Mouse (Mus musculus): ENCODE data around the gene Amotl1.
A peak's percentile ranks its signal among the peaks of the same experiment; 100 is the strongest.
"Not testable (repeated sequence)": the region's sequence is repeated elsewhere in the genome, so short reads cannot be mapped to it uniquely, and the experiment has no call there.

Gene Amotl1

GRCm38 (mm10) chr9:14644956-14645355 is at the start of gene Amotl1:
Gene Amotl1 (minus strand): TSS chr9:14645056.
- no peak for DNase-seq

GRCm38 (mm10) chr9:14689376-14690108 is 44.7 kb upstream of the Amotl1 start:
- no peak for DNase-seq

- DNase-seq, result no peak
These were observed 39.5 kb upstream of the Amotl1 start for GRCm38 (mm10) chr9:14684363-14684762.

- DNase-seq, result no peak
These were observed 37.9 kb upstream of the Amotl1 start for GRCm38 (mm10) chr9:14682741-14683140.

- no peak for DNase-seq
These were observed 35.7 kb upstream of the Amotl1 start for GRCm38 (mm10) chr9:14680584-14680983.

- peak; percentile 36 to 55 for DNase-seq
These were observed 31.1 kb upstream of the Amotl1 start for GRCm38 (mm10) chr9:14675707-14676691.

GRCm38 (mm10) chr9:14674506-14674905 is 29.6 kb upstream of the Amotl1 start:
- no peak for DNase-seq

- DNase-seq, result no peak
These were observed 28.3 kb upstream of the Amotl1 start for GRCm38 (mm10) chr9:14673109-14673508.

- not testable (repeated sequence) for DNase-seq
These were observed 27.1 kb upstream of the Amotl1 start for GRCm38 (mm10) chr9:14671965-14672364.

GRCm38 (mm10) chr9:14668382-14668781 is 23.5 kb upstream of the Amotl1 start:
- no peak for DNase-seq

- DNase-seq, result no peak
These were observed 21.2 kb upstream of the Amotl1 start for GRCm38 (mm10) chr9:14666071-14666470.

GRCm38 (mm10) chr9:14663591-14663990 is 18.7 kb upstream of the Amotl1 start:
- no peak for DNase-seq

- DNase-seq, result no peak
These were observed 18.0 kb upstream of the Amotl1 start for GRCm38 (mm10) chr9:14662876-14663275.

- DNase-seq, result no peak
These were observed 17.3 kb upstream of the Amotl1 start for GRCm38 (mm10) chr9:14662138-14662537.

- DNase-seq, result no peak
These were observed 13.1 kb upstream of the Amotl1 start for GRCm38 (mm10) chr9:14657926-14658325.

- DNase-seq, result no peak
These were observed 9.2 kb upstream of the Amotl1 start for GRCm38 (mm10) chr9:14654010-14654409.

GRCm38 (mm10) chr9:14652761-14653160 is 7.9 kb upstream of the Amotl1 start:
- DNase-seq, result peak in 1 of 2 experiments; percentile 47

- DNase-seq, result no peak
These were observed 3.0 kb upstream of the Amotl1 start for GRCm38 (mm10) chr9:14647849-14648248.

- no peak for DNase-seq
These were observed 1.8 kb upstream of the Amotl1 start for GRCm38 (mm10) chr9:14646641-14647040.

GRCm38 (mm10) chr9:14646061-14646460 is 1.2 kb upstream of the Amotl1 start:
- DNase-seq, result no peak

- no peak for DNase-seq
These were observed 1.5 kb downstream of the Amotl1 start for GRCm38 (mm10) chr9:14643328-14643727.

GRCm38 (mm10) chr9:14642251-14643021 is 2.4 kb downstream of the Amotl1 start:
- DNase-seq, result no peak
